Mouse (Mus musculus) lung, postnatal 14 days (tissue): ENCODE measurements at regions not wholly inside any gene's neighbourhood (a gene's known extent, or its start where the extent isn't known, plus 50 kb on each side); places are given as distances from the start of the nearest gene placed in this dataset.

Experiments
- DNase-seq: peaks from one replicate; pipeline ENCODE4 v3.0.0; 2021

- no peak for DNase-seq
These were observed 394.7 kb downstream of the 4933405O20Rik start for GRCm38 (mm10) chr7:50993707-50994106.

GRCm38 (mm10) chr7:51041899-51042667 is 443.1 kb downstream of the 4933405O20Rik start:
- DNase-seq = no peak

- DNase-seq = no peak
These were observed 452.5 kb downstream of the 4933405O20Rik start for GRCm38 (mm10) chr7:51051496-51051895.

GRCm38 (mm10) chr7:51068376-51068775 is 442.5 kb upstream of the Ano5 start:
- DNase-seq = no peak

GRCm38 (mm10) chr7:51093774-51094173 is 417.1 kb upstream of the Ano5 start:
- no peak for DNase-seq

GRCm38 (mm10) chr7:51101166-51101565 is 409.7 kb upstream of the Ano5 start:
- no peak for DNase-seq

- DNase-seq = no peak
These were observed 370.0 kb upstream of the Ano5 start for GRCm38 (mm10) chr7:51140796-51141195.

GRCm38 (mm10) chr7:51175211-51175610 is 335.6 kb upstream of the Ano5 start:
- DNase-seq = no peak

GRCm38 (mm10) chr7:51215487-51216232 is 295.2 kb upstream of the Ano5 start:
- no peak for DNase-seq

GRCm38 (mm10) chr7:51216233-51216605 is 294.6 kb upstream of the Ano5 start:
- DNase-seq = no peak

GRCm38 (mm10) chr7:51221351-51221750 is 289.5 kb upstream of the Ano5 start:
- no peak for DNase-seq

- DNase-seq = no peak
These were observed 289.0 kb upstream of the Ano5 start for GRCm38 (mm10) chr7:51221806-51222205.

GRCm38 (mm10) chr7:51227136-51227535 is 283.7 kb upstream of the Ano5 start:
- DNase-seq = no peak

GRCm38 (mm10) chr7:51234616-51235015 is 276.2 kb upstream of the Ano5 start:
- no peak for DNase-seq

GRCm38 (mm10) chr7:51247695-51248094 is 263.1 kb upstream of the Ano5 start:
- no peak for DNase-seq

GRCm38 (mm10) chr7:51254461-51254860 is 256.4 kb upstream of the Ano5 start:
- no peak for DNase-seq

GRCm38 (mm10) chr7:51259160-51259831 is 251.5 kb upstream of the Ano5 start:
- no peak for DNase-seq

- no peak for DNase-seq
These were observed 246.7 kb upstream of the Ano5 start for GRCm38 (mm10) chr7:51264166-51264565.

- no peak for DNase-seq
These were observed 244.9 kb upstream of the Ano5 start for GRCm38 (mm10) chr7:51265896-51266295.

- no peak for DNase-seq
These were observed 243.9 kb upstream of the Ano5 start for GRCm38 (mm10) chr7:51266879-51267278.

- no peak for DNase-seq
These were observed 242.1 kb upstream of the Ano5 start for GRCm38 (mm10) chr7:51268743-51269142.

GRCm38 (mm10) chr7:51270531-51271090 is 240.2 kb upstream of the Ano5 start:
- peak; percentile 63 for DNase-seq

- no peak for DNase-seq
These were observed 229.4 kb upstream of the Ano5 start for GRCm38 (mm10) chr7:51281470-51281869.
